Mouse (Mus musculus) ovary, postnatal 14 days (tissue): ENCODE results near the gene En1.

Experiments
- DNase-seq: peaks from one replicate; pipeline ENCODE4 v3.0.0; 2022; ENCODE audit warnings: low spot score

The En1 gene

GRCm38 (mm10) chr1:120600516-120601252 is 1.5 kb upstream of the En1 start:
- DNase-seq: no peak

- no peak for DNase-seq
Observed at GRCm38 (mm10) chr1:120601253-120601836, 873 bp upstream of the En1 start.

- no peak for DNase-seq
Observed at GRCm38 (mm10) chr1:120602876-120603655, 848 bp downstream of the En1 start.

DNA sequence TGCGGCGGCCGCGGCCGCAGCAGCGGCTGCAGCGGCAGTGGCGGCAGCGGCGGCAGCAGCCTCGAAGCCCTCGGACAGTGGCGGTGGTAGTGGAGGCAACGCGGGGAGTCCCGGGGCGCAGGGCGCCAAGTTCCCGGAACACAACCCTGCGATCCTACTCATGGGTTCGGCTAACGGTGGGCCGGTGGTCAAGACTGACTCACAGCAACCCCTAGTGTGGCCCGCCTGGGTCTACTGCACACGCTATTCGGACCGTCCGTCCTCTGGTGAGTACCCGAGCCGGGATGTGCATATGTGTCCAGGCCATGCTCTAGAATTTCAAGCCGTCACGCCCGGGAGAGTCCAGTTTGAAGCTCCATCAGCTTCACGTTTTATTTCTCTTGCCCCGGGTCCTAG is 1.4 kb downstream of the En1 start:
- DNase-seq: no peak

- no peak for DNase-seq
Observed at GRCm38 (mm10) chr1:120604431-120605142, 2.4 kb downstream of the En1 start.

- no peak for DNase-seq
Observed at GRCm38 (mm10) chr1:120605143-120605435, 2.9 kb downstream of the En1 start.

DNA sequence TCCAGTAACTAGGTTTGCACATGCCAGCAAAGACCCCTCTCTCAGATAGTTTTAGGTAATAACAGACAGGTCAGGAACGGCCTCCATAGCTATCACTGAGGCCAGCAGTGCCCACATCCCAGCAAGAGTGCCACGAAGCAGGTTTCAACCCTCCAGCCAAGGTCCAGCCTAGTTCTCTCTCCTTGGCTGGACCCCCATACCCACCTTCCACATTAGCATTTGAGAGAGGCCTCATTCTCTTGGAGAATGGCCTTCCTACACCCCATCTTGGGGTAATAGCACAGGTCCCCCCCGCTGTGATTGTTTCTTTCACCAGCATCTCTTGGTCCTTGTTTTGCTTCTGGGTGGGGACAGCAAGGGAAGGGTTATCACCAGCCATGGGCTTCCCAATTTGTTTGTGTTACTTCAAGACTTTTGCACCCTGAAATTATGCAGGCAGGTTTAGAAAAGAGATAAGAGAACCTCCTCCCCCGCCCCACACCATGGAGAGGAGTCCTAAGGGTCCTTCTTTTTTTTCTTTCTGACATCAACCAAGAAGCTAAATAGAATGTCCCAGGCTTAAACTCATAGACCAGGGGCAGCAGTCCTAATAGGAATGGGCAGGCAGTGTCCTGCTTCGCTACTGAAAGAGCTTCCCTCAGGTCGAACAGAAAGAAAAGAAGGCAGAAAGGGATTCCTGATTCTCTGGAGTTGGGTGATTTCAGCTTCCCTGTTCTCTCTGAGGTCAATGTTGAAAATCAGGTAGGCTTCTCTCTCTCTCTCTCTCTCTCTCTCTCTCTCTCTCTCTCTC is 3.5 kb downstream of the En1 start:
- no peak for DNase-seq

- no peak for DNase-seq
Observed at GRCm38 (mm10) chr1:120606641-120607575, 4.7 kb downstream of the En1 start.

- DNase-seq: no peak
Observed at GRCm38 (mm10) chr1:120607576-120608400, 5.6 kb downstream of the En1 start.

DNA sequence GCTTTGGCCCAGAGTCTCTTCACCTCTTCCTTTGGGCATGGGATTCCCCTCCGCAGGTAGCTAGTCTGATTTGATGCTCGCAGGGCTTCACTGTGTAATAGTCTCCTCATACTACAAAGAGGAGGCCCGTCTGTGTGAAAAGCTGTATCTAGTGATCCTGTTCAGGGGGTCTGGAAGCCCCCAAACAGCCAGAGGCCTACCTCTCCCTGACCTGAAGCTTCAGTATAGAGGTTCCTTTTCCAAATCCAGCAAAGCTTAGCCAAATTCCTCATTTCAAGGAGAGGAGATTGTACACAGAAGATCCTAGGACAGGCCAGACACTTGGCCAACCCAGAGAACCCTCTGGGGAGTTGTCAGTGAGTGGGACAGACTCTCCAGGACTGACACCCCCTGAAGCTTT is 6.2 kb downstream of the En1 start:
- DNase-seq: no peak

DNA sequence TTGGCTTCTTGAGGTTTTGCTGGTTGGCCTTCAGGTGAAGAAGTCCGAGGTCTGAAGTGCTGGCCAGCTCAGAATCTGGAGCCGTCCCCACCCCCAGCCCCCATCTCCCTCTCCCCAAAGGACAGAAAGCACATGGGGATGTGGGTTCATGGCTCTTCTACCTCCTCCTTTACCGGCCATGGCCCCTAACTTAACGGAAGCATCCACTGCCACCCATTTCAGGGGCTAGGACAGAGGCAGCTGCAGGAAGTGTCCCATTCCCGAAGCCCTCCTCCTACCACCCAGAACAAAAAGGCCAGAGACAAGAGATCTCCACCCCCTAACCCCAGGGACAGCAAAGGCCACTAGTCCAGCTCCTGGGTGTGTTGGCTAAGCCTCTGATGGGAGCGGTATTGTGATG is 7.4 kb downstream of the En1 start:
- DNase-seq: no peak

GRCm38 (mm10) chr1:120613461-120614306 is 11.5 kb downstream of the En1 start:
- no peak for DNase-seq

DNA sequence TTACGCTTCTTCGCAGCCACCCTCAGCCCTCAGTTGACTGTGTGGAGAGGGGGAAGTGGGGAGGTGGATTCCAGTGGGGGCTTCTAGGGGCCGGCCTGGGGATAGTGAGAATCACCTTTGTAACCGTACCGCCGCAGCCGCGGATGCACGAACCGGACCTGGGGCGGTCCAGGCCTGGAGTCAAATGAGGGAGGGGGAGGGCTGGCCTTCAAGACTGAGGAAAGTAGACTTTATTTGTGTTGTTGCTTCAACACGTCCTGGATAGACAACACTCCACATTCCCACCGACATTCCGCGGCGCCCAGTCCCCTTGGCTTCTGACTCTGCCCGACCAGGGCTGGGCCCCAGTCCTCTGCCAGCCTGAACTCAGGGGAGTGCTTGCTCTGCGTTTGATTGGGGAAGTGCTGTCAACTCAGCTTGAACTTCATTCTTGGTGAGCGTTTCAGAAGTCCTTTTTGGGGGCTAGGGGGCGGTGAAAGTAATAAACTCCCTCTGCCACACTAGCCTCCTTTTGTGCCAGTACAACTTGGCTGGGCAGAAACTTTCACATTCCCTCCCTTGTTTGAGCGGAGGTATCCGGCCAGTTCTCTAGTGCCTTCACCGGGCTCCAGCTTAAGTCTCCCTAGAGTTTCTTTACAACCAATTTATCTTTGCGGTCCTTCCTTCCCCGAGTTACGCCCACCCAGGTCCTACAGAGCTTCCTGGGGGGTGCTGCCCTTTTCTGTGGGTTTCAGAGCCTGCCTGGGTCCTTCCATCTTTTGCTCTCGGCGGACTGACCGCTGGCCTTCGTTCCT is 12.3 kb downstream of the En1 start:
- DNase-seq: no peak

DNA sequence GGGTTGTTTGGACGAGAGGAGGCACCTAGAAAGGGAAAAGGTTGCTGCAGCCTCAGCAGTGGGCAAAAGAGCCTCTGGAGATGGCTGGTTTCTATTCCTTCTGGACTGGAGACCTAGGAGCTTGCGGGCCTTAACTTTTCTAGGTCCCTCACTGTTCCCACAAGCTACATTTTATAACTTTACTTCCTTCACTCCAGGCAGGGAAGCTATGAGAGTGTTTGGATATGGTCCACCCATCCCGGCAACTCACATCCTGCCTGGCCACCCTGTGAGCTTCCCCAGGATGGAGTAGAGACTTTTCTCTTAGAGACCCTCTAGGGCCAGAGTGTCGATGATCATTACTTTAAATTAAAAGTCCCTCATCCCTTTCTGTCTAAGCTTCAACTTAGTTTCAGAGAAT is 13.3 kb downstream of the En1 start:
- DNase-seq: no peak

- DNase-seq: no peak
Observed at GRCm38 (mm10) chr1:120615927-120616326, 13.7 kb downstream of the En1 start.

DNA sequence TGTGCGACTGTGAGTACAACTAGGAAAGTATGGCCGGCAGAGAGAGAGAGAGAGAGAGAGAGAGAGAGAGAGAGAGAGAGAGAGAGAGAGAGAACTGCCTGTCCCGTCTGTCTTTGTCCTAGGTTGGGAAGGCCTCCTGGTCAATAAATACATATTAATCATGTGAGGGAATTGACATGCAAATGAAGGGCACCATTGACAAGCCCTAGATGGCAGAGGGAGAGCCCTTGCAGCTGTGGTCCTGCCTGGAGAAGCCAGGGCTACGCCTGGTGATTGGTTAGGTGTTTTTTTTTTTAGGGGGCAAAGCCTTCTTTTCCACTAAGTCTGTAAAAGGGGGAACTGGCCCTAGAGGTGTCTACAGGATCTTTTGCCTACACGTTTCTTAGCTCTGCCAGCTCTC is 19.2 kb downstream of the En1 start:
- no peak for DNase-seq

DNA sequence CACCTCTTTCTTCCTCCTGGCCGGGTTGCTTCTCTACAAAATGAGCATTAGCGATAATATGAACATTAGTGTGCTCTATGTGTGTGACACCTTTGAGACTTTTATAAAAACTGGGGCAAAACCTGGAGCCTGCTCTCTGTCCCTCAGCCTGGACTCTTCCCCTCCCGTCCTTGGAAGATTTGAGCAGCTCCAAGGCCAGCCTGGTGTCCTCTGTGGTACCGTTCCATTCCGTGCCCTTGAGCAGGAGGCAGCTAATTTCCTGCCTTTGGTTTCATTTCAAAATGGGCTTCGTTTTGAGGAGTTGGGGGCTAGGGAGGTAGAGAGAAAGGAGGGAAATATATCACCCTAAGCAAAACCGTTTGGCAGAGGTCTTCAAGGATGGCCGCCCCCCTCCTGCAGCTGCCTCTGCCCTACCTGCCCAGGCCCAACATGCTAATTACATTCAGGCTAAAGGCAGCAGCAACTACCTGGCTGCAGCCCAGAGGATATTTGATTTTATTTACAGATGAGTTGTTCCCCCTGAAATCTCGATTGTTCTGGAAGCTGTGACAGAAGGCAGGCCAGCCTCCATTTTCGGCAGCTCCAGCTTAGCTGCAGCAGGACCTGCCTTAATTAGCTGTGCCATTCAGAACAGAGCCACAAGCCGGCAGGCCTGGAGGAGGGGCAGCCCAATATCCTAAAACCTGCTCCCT is 24.9 kb downstream of the En1 start:
- no peak for DNase-seq

DNA sequence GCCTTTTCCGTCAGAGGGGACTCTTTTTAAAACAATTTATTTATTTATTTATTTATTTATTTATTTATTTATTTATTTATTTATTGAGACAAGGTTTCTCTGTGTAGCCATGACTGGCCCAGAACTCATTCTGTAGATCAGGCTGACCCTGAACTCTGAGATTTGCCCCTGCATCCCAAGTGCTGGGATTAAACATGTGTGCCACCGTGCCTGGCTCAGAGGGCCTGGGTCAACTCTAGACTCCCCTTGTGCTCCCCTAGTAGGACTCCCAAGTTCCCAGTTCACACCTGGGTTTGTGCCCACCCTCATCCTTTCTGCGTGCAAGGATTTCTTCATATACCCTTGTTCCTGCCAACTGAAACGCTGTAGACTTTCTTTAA is 25.4 kb downstream of the En1 start:
- no peak for DNase-seq
